Mouse (Mus musculus) liver, embryonic 14 days (tissue): Measurements from ENCODE around the gene Zmiz1. TPM values are rescaled to one million over a fixed set of nuclear protein-coding genes. Genes with fewer than 3 reads are reported as not detected.

Experiments
- polyA plus RNA-seq: library from polyadenylated mRNA; depleted of rRNA; stranded (reverse); fragments of >200 nt; gene quantifications from 2 replicates; pipeline ENCODE4 v1.2.3, GENCODE M21; 2012; rRNA removed

Zmiz1 gene
- polyA plus RNA-seq, result 2.5 and 3.7 TPM in 2 replicates

GRCm38 (mm10) chr14:25459016-25459393, at the start of gene Zmiz1:
Zmiz1 (plus strand) TSS chr14:25459185.

GRCm38 (mm10) chr14:25693888-25694568, 235.0 kb downstream of the Zmiz1 start, which contains the start of gene Ppif:
Ppif (plus strand) TSS chr14:25694154.

Other genes starting within 250 kb of the Zmiz1 start
- 39.1 and 44.9 TPM in 2 replicates for gene Ppif, start 235.0 kb downstream of the Zmiz1 start, polyA plus RNA-seq